Mouse (Mus musculus) spleen, adult 2 months (tissue): ENCODE data around the gene Plcl1. TPM values are rescaled to one million over a fixed set of nuclear protein-coding genes. Genes with fewer than 3 reads are reported as not detected.

Source experiments
- DNase-seq, 2 experiments: peaks; one replicate each; pipeline versions ENCODE4 v3.0.0 to v3.0.0-alpha.2; 2012 to 2021; ENCODE audit warnings: low spot score in 2 of 2, low read depth in 1 of 2
- H3K27ac ChIP-seq: fragments of 200-500 bp; 2 replicates; pipeline ENCODE4 v1.5.1; 2012; ENCODE audit warnings: low read length, inconsistent platforms; ENCODE audit not compliant: insufficient read depth
- H3K27me3 ChIP-seq: fragments of 200-500 bp; 2 replicates; pipeline ENCODE4 v1.6.1; 2012; ENCODE audit warnings: mild to moderate bottlenecking, moderate library complexity, low read length, inconsistent platforms; ENCODE audit not compliant: control insufficient read depth, insufficient read depth
- H3K36me3 ChIP-seq: fragments of 200-500 bp; 2 replicates; pipeline ENCODE4 v1.6.1; 2012; ENCODE audit warnings: mild to moderate bottlenecking, low read length, inconsistent platforms; ENCODE audit not compliant: control insufficient read depth, insufficient read depth
- H3K4me1 ChIP-seq: fragments of 200-500 bp; 2 replicates; pipeline ENCODE4 v1.6.1; 2011; ENCODE audit warnings: inconsistent platforms; ENCODE audit not compliant: control insufficient read depth, insufficient read depth, insufficient read length
- H3K4me3 ChIP-seq: fragments of 200-500 bp; 2 replicates; pipeline ENCODE4 v1.5.1; 2011; ENCODE audit warnings: mild to moderate bottlenecking, inconsistent platforms; ENCODE audit not compliant: insufficient read depth, insufficient read length; ENCODE audit errors: extremely low read depth
- CTCF ChIP-seq: fragments of 200-500 bp; IDR thresholded peaks from 2 replicates; pipeline ENCODE4 v1.5.1; 2011; ENCODE audit warnings: mild to moderate bottlenecking, inconsistent platforms; ENCODE audit not compliant: insufficient read depth, insufficient read length, insufficient replicate concordance; ENCODE audit errors: extremely low read depth
- POLR2A ChIP-seq: fragments of 200-500 bp; IDR thresholded peaks from 2 replicates; pipeline ENCODE4 v1.6.1; 2011; ENCODE audit warnings: low read depth, low read length, inconsistent platforms
- WGBS: fragments of 180-500 bp; shearing (Covaris S2); methylation state at CpG from one replicate; pipeline ENCODE4 v1.1.7; 2018; 5-methylcytosine and 5-hydroxymethylcytosine counted together
- polyA plus RNA-seq: library from polyadenylated mRNA; depleted of rRNA; stranded (reverse); fragments of >200 nt; gene quantifications from 2 replicates; pipeline ENCODE4 v1.2.3, GENCODE M21; 2012

Gene Plcl1
- polyA plus RNA-seq, 1 experiment, result 0.49 TPM

GRCm38 (mm10) chr1:55383114-55383773 is 22.5 kb upstream of the Plcl1 start:
- Histone ChIP-seq H3K4me1 (no peaks in the 10 kb centered on the region), H3K4me3 (no peak overlapping the region), H3K36me3 (no peaks in the 10 kb centered on the region), H3K27ac (no peak overlapping the region), H3K27me3 (no peaks in the 10 kb centered on the region)
- WGBS, result 31% methylated on average over 9 of the region's 9 CpGs
- TF ChIP-seq CTCF (peak; percentile 91), POLR2A (no peak)
- DNase-seq, result peak; percentile 31 to 78

GRCm38 (mm10) chr1:55399891-55400290 is 5.8 kb upstream of the Plcl1 start:
- H3K36me3 ChIP-seq, result no peaks in the 10 kb centered on the region
- TF ChIP-seq POLR2A, result no peak
- no peak for TF ChIP-seq CTCF
- no peak overlapping the region for H3K4me3 ChIP-seq
- H3K27ac ChIP-seq, result no peak overlapping the region
- no peaks in the 10 kb centered on the region for H3K27me3 ChIP-seq
- DNase-seq, result no peak
- H3K4me1 ChIP-seq, result no peaks in the 10 kb centered on the region
- WGBS, result 81% methylated on average over 5 of the region's 5 CpGs

DNA sequence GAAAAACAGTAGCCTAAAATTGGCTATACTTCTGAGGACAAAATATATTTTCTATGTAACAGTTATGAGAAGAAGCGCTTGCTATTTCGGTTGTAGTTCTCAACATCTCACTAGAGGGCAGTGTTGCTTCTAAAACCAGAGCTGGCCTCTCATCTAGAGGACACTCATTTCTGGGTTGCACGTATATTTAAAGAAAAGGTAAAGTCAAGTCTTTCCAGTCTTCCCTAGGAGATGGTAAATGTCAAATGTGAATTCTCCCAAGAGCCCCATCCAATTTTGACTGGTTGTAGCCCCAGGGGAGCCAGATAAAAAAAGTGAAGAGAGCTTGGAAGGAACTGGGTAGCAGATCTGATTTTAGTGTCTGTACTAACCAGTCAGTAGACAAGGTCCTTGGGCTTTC is 1.3 kb upstream of the Plcl1 start:
- Histone ChIP-seq H3K27me3 (peaks cover 7% of the 10 kb centered on the region; the same call in 1 of the 2 replicates), H3K27ac (no peak overlapping the region), H3K36me3 (no peaks in the 10 kb centered on the region), H3K4me1 (no peaks in the 10 kb centered on the region; the same call in 1 of the 2 replicates), H3K4me3 (no peak overlapping the region)
- peak; percentile 40 to 54 for DNase-seq
- TF ChIP-seq CTCF (peak; percentile 40; the same call in 1 of the 2 replicates), POLR2A (no peak)
- WGBS, result 3% methylated on average over 3 of the region's 3 CpGs

DNA sequence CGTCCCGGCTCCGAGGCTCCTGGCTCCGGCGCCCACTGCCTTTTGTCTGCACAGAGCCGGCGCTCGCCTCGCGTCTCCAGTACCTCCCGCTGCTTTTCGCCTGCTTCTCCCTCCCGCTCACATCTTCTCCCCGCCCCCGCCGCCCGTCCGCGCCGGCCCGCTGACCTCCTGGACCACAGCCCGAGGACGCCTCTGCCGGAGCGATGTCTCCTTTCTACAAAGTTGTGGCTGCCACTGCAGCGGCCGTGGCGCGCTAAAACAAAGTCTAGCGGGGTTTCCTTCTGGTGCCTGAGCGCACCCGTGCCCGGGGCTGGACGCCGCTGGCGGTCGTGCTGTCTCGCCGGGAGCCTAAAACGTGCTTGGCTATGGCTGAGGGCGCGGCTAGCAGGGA is 297 bp downstream of the Plcl1 start:
- no peak for DNase-seq
- peak overlapping the region; percentile 69 for H3K4me3 ChIP-seq
- WGBS, result 1% methylated on average over 42 of the region's 42 CpGs
- H3K4me1 ChIP-seq, result no peaks in the 10 kb centered on the region; the same call in 1 of the 2 replicates
- H3K27ac ChIP-seq, result no peak overlapping the region
- peaks cover 7% of the 10 kb centered on the region; the same call in 1 of the 2 replicates for H3K27me3 ChIP-seq
- TF ChIP-seq CTCF, result no peak
- TF ChIP-seq POLR2A, result no peak
- no peaks in the 10 kb centered on the region for H3K36me3 ChIP-seq

DNA sequence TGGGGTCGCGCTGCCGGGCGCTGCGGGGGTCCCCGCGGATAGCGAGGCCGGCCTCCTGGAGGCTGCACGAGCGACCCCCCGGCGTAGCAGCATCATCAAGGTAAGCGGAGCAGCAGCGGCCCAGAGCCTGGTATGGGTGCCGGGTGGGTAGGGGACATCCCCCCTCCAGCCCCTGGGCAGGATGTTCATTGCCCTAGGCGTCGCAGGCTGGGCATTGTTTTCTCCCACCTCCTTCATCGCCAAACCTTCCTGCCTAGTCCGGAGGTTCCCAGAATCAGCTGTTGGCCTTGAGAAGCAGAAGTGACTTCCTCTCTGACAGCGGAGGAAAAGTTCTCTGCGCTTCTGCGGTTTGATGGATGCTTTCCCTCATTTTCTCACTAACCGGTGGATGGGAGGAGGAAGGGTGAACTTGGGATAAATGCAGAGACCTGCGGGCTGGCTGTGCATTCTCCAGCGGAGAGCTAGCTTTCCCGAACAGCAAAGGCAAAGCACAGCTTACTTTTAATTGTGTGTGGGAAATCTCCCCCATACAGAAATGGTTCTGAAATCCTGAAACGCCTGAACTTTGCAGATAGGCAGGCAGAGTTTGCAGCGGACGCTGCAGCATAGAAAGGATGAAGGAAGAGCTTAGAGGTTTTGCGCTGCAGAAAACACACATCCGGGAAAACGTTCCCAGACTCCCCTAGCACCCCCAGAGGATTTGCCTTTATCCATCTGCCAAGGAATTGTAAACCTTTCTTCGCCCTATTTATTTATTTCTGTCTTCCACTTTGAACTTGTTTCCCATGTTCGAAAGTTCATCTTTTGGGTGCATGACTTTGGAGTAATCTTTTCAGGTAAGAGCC is 1.0 kb downstream of the Plcl1 start:
- H3K36me3 ChIP-seq, result no peaks in the 10 kb centered on the region
- WGBS, result 12% methylated on average over 35 of the region's 35 CpGs
- peaks cover 7% of the 10 kb centered on the region; the same call in 1 of the 2 replicates for H3K27me3 ChIP-seq
- H3K4me3 ChIP-seq, result peak overlapping the region; percentile 69; the same call in 1 of the 2 replicates
- H3K4me1 ChIP-seq, result no peaks in the 10 kb centered on the region; the same call in 1 of the 2 replicates
- no peak overlapping the region for H3K27ac ChIP-seq
- no peak for DNase-seq
- TF ChIP-seq POLR2A (no peak), CTCF (no peak)

- TF ChIP-seq POLR2A, result no peak
- H3K27me3 ChIP-seq, result peaks cover 7% of the 10 kb centered on the region; the same call in 1 of the 2 replicates
- WGBS, result 81% methylated on average over 2 of the region's 2 CpGs
Observed at GRCm38 (mm10) chr1:55410670-55411069, 4.9 kb downstream of the Plcl1 start.

More at GRCm38 (mm10) chr1:55410670-55411069, 4.9 kb downstream of the Plcl1 start:
- Histone ChIP-seq H3K27ac (no peak overlapping the region), H3K36me3 (no peaks in the 10 kb centered on the region), H3K4me3 (no peak overlapping the region), H3K4me1 (no peaks in the 10 kb centered on the region; the same call in 1 of the 2 replicates)
- DNase-seq, result no peak
